Mouse (Mus musculus) stomach, postnatal 0 days (tissue): ENCODE data around the gene Rbm48.

Experiments used
- CTCF ChIP-seq: IDR thresholded peaks from 2 replicates; pipeline ENCODE4 v1.5.1; 2016; ENCODE audit warnings: antibody characterized with exemption, low read depth, mild to moderate bottlenecking, moderate library complexity
- EP300 ChIP-seq: optimal IDR thresholded peaks from 2 replicates; pipeline ENCODE3; 2016; ENCODE audit warnings: antibody characterized with exemption

DNA sequence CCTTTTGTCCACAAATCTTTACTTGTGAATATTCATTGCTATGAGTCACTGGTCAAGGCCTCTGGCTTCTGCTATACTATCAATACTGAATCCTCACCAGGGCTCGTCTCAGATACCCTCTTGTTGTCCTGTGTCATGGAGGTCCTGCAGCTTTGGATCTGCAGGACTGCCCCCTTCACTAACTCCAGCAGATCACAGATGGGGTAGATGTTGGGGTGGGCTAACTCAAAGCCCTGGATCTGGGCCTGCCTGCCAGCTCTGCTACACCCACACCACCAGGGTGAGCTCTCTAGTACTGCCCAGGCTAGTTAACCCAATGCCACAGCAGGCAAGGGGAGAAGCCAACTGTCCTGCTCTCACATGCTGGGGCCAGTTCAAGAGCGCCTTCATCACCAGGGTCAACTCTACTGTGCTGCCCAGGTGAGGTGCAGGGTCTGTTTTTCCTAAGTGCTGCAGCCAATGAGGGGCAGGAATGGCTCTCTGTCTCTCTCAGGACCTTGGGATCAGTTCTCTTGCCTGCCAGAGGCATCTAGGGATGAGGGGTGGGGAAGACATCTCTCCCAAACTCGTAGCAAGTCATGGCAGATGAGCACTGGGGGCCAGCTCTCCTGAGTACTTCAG is 59.7 kb downstream of the Rbm48 start:
- TF ChIP-seq CTCF (no peak), EP300 (no peak)
